Mouse (Mus musculus) cerebellum, adult 2 months (tissue): ENCODE data around the gene Pus7.

ENCODE experiments used
- CTCF ChIP-seq: fragments of 200-500 bp; IDR thresholded peaks from 2 replicates; pipeline ENCODE4 v1.5.1; 2011; ENCODE audit warnings: low read depth, mild to moderate bottlenecking, control low read depth, low read length, moderate library complexity, borderline replicate concordance; ENCODE audit not compliant: insufficient read depth
- POLR2A ChIP-seq: fragments of 200-500 bp; IDR thresholded peaks from 2 replicates; pipeline ENCODE4 v1.6.1; 2011; ENCODE audit warnings: low read length, control low read depth, borderline replicate concordance; ENCODE audit not compliant: insufficient read depth

DNA sequence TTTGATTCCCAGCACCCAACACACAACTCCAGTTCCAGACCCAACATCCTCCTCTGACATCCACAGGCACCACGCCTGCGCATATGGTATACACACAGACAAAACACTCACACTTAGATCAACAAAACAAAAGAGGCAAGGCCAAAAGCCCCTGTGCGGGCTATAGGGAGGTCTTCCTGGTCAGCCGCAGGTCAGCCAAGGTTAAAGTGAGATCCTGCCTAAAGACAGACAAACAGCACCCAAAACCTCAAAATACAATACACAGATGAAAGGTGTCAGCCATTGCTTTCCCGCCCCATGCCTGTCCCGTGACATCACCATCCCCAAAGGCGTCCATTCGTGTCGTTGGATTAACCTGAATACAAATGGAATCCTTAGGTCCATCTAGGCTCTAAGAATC, 27.9 kb downstream of the Pus7 start:
- TF ChIP-seq POLR2A, result no peak
- no peak for TF ChIP-seq CTCF
